Mouse (Mus musculus): ENCODE measurements at regions not wholly inside any gene's neighbourhood (a gene's known extent, or its start where the extent isn't known, plus 50 kb on each side); places are given as distances from the start of the nearest gene placed in this dataset.

GRCm38 (mm10) chr1:83869046-83869445, 461.0 kb upstream of the Sphkap start:
- TF ChIP-seq CTCF (IDR thresholded peaks at IDR 0.05; ENCODE audit: control insufficient read depth, insufficient read depth, insufficient read length) (no peak), MAX (IDR thresholded peaks at IDR 0.05) (no peak)

All from C2C12 (cell line).